Mouse (Mus musculus) heart, postnatal 0 days (tissue): ENCODE measurements around the gene Zbtb8b.

Source experiments
- CTCF ChIP-seq: IDR thresholded peaks from 2 replicates; pipeline ENCODE4 v1.5.1; 2016; ENCODE audit warnings: antibody characterized with exemption, control low read depth, low read depth
- EP300 ChIP-seq: IDR thresholded peaks from 2 replicates; pipeline ENCODE4 v1.6.1; 2016; ENCODE audit warnings: antibody characterized with exemption, low read depth

DNA sequence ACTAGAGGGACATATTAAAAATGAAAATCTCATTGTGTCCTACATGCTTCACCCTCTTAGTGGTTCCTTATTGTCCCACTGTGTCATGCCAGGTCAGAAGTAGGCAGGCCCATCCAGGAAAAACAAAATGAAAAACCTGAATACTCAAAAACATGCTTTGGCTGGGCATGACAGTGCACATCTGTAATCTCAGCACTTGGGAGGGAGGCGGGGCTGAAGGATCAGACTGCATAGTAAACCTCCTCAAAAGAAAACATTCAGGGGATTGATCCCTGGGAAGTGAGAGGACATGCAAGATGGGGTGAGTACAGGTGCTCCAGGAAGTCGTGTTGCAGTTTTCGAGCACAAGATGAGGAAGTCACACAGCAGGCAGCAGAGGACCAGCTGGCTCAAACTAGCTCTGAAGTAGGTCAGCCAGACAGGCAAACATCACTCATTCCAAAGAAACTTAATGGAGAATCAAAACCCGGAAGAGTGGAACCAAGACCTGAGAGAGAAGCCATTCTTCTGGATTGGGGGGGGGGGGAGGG lies 23.7 kb upstream of the Zbtb8b start:
- no peak for TF ChIP-seq CTCF
- no peak for TF ChIP-seq EP300
